Mouse (Mus musculus) thymus, postnatal 0 days (tissue): ENCODE data around the gene Ttll2. TPM values are rescaled to one million over a fixed set of nuclear protein-coding genes. Genes with fewer than 3 reads are reported as not detected.
"Not testable (repeated sequence)": the region's sequence is repeated elsewhere in the genome, so short reads cannot be mapped to it uniquely, and the experiment has no call there.

Source experiments
- DNase-seq: peaks from one replicate; pipeline ENCODE4 v3.0.0-alpha.2; 2015; ENCODE audit warnings: low spot score
- polyA plus RNA-seq: library from polyadenylated mRNA; unstranded; fragments of >200 nt; fragmentation: Nextera tagmentation; extraction: Ambion mirVana; gene quantifications from 2 replicates; pipeline ENCODE4 v1.2.1, GENCODE M21; 2015

Gene Ttll2
- not detected in 2 replicates for polyA plus RNA-seq

GRCm38 (mm10) chr17:7352596-7352995 is at the start of gene Ttll2:
TSS of gene Ttll2 (minus strand) at chr17:7352696.
- DNase-seq = not testable (repeated sequence)

DNA sequence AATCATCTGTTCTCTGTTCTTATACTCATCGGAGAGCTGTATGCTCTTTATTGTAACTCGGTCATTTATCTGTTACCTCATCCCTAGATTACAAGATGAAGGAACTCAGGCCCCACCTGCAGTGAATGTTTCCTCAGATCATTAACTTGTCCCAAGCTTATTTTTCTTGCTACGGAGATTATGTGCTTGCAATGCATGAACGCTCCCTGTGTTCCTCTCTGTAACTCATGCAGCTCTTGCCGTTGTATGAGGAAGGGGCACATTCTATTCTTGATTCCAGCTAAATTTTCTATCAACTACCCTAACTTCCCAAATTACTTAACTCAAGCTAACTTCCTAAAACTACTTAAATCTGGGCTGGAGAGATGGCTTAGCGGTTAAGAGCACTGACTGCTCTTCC is 47.3 kb upstream of the Ttll2 start:
- DNase-seq = not testable (repeated sequence)

DNA sequence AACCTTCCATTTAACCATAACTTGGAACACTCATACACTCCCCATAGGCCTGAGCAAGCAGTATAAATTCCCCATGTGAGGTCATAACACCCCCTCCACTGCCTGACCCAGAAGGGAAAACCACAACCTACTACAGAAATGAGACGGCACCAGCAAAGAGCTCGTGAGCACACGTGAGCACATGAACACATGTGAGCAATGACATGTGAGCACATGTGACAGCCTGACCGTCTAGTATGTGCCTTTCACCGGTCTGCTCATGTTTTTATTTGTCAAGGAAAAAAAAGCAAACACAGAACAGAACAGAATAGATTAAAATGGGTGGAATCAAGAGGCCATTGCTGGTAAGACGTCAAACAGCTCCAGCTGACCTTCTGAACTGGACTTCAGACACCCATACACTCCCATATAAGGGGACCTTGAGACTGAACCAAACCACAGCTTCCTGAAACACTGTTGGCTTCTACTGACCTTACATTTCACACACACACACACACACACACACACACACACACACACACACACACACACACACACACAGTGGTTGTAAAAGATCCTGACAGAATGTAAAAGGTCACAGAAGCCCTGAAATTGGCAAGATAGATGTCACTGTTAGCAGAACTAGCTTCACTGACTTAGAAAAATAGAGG is 45.8 kb upstream of the Ttll2 start:
- DNase-seq = not testable (repeated sequence)

DNA sequence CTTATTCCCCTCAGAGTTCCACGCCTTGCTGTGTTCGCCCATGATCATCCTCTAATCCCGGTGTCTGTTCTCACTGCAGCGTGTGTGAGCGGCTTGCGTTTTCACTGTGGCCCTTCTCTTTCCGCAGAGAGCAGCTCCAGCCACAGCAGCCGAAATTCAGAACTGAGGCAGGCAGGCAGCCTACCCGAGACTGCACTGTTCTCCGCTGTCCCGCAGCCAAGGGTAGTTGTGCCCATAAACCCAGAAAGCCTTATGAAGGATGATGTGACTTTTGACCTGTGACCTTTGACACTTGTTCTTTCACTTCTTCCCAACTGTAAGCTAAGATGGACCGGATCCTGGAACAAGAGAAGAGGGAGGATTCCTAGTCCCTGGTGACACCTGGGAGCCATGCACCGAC is 44.6 kb upstream of the Ttll2 start:
- DNase-seq = not testable (repeated sequence)

- not testable (repeated sequence) for DNase-seq
These were observed 43.8 kb upstream of the Ttll2 start for GRCm38 (mm10) chr17:7396288-7396687.

GRCm38 (mm10) chr17:7395671-7396070 is 43.2 kb upstream of the Ttll2 start:
- not testable (repeated sequence) for DNase-seq

DNA sequence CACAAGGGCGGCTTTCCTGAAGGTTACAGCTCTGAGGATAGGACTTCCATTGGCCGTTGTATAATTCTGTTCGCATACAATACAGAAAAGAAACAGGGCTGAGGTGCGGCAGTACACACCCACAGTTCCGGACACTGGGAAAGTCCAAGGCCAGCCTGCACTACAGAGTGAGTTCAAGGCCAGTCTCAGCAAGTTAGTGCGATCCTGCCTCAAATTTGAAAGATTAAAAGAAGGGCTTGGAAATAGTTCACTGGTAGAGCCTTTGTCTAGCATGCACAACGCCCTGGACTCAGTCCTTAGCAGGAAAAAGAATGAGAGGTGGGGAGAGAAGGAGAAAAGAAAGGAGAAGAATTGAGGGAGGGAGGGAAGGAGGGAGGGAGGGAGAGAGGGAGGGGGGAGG is 42.6 kb upstream of the Ttll2 start:
- DNase-seq = not testable (repeated sequence)

DNA sequence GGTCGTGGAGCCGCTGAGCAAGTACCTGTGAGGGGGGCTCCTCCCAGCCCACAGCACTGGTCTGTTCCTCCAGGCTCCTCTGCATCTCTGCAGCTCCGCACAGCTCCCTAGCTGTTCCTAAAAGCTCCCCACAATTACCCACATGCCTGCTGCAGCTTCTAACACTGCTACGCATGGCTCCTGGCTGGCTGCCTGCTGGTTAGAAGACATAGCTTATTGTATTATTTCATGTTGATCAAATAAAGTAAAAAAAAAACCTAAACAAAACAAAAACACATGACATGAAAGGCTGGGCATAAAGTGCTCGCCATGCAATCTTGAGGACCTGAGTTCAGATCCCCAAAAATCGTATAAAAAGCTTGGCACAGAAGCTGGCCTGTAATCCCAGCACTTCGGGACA is 37.4 kb upstream of the Ttll2 start:
- not testable (repeated sequence) for DNase-seq

DNA sequence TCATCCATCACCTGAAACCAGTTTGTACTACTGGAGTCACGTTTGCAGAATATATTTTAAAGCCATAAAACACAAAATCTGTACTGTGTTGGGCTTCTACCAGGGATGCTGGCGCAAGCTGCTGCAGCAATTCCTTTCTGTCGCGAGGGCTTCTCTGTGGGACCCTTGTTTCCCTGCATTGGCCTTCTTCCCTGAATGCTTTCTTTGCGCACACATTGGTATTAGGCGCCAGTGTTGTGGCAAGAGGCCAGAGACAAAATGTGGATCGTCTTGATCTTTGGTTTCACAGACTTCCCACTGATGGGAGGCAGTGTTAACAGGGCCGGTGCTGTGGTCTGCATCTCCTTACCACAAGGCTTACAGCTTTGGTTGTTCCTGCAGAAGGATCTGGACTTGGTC is 36.5 kb upstream of the Ttll2 start:
- not testable (repeated sequence) for DNase-seq

GRCm38 (mm10) chr17:7388341-7388957 is 36.0 kb upstream of the Ttll2 start:
- not testable (repeated sequence) for DNase-seq

DNA sequence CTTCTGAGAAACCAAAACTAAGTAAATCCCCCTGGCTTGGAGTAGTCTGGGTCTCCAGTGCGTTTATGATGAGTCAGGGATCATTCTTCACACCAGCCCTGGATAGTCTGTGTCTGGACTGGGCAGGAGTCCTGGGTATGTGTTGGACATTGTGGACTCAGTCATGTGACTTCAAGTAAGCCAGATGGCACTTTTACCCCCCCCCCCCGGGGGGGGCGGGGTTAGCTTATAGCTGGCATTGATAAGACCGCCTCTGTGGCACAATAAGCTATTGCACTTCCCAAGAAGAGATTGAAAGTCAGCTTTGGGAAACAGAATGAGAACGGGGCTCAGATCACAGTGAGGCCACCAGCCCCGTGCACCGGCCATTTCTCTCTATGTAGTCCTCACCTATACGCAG is 33.5 kb upstream of the Ttll2 start:
- DNase-seq = not testable (repeated sequence)

- DNase-seq = not testable (repeated sequence)
These were observed 32.9 kb upstream of the Ttll2 start, which contains the start of gene Unc93a2 for GRCm38 (mm10) chr17:7385364-7385763. TSS of gene Unc93a2 (minus strand) at chr17:7385464.

- DNase-seq = not testable (repeated sequence)
These were observed 31.0 kb upstream of the Ttll2 start for GRCm38 (mm10) chr17:7383167-7384143.

DNA sequence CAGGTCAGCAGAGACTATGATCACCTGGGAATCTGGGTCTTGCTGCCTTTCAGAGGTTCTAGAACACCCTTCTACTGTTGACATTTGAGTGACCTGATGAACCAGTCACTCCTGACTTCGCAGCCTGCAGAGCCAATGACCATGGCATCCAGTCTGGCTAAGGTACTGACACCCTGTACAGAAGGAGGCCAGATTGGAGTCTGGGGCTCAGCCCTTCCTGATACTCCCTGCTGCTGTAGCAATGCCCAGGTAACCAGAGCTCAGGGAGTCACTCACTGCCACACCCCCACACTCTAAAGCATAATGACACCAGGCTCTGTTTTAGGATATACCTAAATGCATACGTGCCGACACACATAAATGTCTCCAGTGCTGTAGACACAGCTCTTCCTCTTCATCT is 30.2 kb upstream of the Ttll2 start:
- DNase-seq = not testable (repeated sequence)

DNA sequence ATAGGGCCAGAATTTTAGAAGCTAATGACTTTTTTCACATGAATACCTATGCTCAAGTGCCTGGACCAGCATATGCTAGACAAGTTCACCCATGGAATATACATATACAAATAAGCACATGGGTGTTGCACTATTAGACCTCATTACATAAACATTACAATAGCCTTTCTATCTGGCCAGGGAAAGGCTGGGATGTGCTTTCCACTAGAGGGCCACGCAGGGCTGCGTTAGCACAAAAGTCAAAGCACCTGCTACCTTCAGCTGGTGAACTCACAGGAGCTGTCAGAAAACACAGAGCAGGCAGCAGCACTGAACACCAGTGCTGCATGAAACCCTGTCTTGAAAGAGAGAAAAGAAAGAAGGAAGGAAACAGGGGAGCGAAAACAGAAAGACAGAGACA is 25.4 kb upstream of the Ttll2 start:
- DNase-seq = not testable (repeated sequence)

DNA sequence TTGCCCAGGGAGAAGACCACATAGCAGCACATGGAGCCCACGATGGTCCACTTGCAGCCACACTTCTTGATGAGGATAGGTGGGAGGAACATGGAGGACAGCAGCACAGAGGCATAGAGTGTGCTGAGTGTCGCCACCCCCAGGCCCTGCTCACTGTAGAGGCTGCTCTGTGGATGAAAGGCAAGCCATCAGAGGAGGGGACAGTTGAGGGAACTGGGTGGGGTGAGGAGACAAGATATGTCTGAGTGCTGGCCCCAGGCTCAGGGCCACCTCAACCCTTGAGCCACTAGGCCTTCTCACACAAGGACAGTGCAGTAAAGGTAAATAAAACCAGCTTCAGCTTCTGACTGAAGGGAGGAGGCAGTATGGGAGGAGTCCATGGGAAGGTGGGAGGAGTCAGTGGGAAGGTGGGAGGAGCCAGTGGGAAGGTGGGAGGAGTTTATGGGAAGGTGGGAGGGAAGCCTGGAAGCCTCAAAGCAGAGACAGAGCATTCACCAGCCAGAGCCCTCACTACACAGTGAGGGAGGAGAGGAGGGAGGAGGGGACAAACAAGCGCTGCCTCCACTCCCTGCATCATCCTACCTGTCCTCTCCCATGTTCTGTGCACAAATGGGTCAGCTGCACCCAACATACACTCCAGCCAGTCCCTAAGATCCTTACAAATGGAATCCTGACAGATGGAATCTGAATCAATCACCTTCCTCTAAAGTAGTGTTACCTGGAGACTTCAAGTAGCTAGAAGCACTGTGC is 24.6 kb upstream of the Ttll2 start:
- not testable (repeated sequence) for DNase-seq

GRCm38 (mm10) chr17:7371879-7372278 is 19.4 kb upstream of the Ttll2 start, which contains the start of gene Gm49630:
TSS of gene Gm49630 (minus strand) at chr17:7371979.
- not testable (repeated sequence) for DNase-seq

GRCm38 (mm10) chr17:7369401-7369800 is 16.9 kb upstream of the Ttll2 start:
- DNase-seq = not testable (repeated sequence)

- not testable (repeated sequence) for DNase-seq
These were observed 14.3 kb upstream of the Ttll2 start for GRCm38 (mm10) chr17:7366676-7367374.

GRCm38 (mm10) chr17:7366265-7366664 is 13.8 kb upstream of the Ttll2 start:
- not testable (repeated sequence) for DNase-seq
